Mouse (Mus musculus): Measurements from ENCODE around the gene Cpne6. TPM values are rescaled to one million over a fixed set of nuclear protein-coding genes. Genes with fewer than 3 reads are reported as not detected.

Gene Cpne6
- total RNA-seq (2021): not detected
- long read RNA-seq, experiment 1: 0 reads
- long read RNA-seq, experiment 2: 0 reads

DNA sequence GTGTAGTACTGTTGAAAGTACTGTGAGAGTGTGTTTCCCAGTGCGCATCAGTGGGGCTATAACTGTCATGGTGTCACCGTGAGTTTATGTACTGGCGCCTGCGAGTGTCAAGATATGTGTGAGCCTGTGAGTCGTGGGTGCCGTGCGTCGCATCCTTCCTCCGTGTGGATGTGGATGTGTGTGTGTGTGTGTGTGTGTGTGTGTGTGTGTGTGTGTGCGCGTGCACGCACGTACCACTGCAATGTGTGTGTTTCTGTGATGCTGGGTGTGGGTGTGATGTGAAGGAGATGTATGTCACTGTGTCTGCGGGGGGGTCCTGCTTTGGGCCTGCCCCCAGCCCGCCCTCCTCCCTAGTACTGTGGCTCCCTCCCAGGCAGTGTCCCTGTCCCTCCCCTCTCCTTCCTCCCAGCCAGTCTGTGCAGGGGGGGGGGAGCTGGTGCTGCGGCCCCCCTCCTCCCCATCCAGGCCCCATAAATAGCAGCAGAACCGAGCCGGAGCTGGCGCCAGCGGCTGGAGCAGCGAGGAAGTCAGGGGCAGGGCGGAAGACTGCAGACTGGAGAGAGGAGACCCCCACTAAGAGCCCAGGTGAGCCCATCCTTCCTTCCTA lies at the start of gene Cpne6:
TSS of gene Cpne6 (plus strand) at position 321 of the 607 bp plus-strand sequence.
- DNase-seq: no peak

DNA sequence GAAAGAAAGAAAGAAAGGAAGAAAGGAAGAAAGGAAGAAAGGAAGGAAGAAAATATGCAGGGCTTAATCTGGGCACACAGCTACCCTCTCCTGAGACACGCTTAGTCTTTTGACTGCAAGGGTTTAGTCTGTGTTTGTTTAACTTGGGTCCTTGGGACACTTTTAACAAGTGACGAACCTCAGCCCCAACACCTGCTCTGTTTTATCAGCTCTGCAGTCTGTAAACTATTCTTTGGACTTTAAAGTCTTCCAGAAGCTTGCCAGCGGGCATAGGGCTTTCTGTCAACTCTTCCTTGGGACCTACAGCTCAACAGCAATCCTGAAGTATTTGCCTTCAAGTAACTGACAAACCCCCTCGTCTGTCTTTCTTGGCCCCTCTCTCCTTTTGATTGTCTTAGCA lies 48.5 kb upstream of the Cpne6 start:
- no peak for DNase-seq

- DNase-seq: no peak
Observed at GRCm38 (mm10) chr14:55466481-55466880, 43.8 kb upstream of the Cpne6 start.

- DNase-seq: no peak
Observed at GRCm38 (mm10) chr14:55467108-55467507, 43.1 kb upstream of the Cpne6 start.

DNA sequence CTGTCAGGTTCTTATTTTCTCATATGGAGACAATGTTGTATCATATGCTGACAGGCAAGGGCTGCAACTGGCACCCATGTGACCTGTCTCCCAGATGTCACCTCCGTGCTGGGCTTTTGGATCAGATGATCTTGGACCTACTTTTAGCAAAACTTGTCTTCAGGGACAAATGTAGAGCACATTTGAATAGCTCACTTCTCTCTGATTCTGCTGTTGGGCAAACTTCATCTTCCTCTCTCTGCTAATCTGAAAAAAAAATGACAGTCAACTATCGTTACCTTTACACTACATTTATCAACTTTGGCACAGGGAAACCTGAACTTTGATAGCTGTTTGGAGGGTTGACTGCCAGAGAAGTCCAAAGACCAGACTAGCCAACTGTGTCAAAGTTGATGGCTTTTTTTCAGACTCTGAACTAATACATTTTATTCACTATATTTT lies 41.9 kb upstream of the Cpne6 start:
- no peak for DNase-seq

DNA sequence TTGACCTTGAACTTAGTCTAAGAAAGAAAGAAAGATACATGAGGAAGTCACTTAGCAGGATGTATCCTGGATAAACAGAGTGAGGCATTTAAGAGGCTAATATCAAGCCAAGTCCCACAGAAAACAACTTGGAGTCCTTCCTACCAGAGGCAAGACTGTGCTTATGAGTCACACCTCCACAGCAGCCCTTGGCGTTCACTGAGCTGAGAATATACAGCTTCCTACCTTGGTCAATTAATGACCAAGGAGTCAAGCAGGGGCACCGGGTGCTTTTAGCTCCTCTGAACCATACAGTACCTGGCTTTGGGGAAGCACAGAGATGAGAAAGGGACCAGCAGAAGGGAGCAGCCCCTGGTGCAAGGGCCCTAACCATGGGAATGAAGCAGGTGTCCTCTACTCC lies 41.2 kb upstream of the Cpne6 start:
- no peak for DNase-seq

- DNase-seq: no peak
Observed at GRCm38 (mm10) chr14:55469821-55470220, 40.4 kb upstream of the Cpne6 start.

DNA sequence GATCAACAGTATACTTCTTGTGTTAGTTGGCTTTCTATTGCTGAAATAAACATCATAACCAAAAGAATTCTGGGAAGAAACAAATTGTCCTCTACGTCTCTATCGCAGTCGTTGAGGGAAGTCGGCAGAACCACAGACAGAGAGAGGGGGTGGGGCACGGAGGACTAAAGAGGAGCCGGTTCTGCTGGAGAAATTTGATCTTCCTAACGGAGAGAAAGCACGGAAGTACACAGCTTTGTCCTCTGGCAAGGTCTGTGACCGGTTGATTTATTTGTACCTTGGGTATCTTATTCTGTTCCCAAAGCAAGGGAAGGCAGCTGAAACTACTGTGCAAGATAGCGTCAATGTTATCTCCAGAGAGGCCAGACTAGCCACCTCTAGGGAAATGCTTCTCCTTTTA lies 39.4 kb upstream of the Cpne6 start:
- no peak for DNase-seq

GRCm38 (mm10) chr14:55475654-55476053 lies 34.6 kb upstream of the Cpne6 start:
- no peak for DNase-seq

GRCm38 (mm10) chr14:55477421-55477820 lies 32.8 kb upstream of the Cpne6 start:
- DNase-seq: no peak

- DNase-seq: no peak
Observed at GRCm38 (mm10) chr14:55477829-55478228, 32.4 kb upstream of the Cpne6 start.

DNA sequence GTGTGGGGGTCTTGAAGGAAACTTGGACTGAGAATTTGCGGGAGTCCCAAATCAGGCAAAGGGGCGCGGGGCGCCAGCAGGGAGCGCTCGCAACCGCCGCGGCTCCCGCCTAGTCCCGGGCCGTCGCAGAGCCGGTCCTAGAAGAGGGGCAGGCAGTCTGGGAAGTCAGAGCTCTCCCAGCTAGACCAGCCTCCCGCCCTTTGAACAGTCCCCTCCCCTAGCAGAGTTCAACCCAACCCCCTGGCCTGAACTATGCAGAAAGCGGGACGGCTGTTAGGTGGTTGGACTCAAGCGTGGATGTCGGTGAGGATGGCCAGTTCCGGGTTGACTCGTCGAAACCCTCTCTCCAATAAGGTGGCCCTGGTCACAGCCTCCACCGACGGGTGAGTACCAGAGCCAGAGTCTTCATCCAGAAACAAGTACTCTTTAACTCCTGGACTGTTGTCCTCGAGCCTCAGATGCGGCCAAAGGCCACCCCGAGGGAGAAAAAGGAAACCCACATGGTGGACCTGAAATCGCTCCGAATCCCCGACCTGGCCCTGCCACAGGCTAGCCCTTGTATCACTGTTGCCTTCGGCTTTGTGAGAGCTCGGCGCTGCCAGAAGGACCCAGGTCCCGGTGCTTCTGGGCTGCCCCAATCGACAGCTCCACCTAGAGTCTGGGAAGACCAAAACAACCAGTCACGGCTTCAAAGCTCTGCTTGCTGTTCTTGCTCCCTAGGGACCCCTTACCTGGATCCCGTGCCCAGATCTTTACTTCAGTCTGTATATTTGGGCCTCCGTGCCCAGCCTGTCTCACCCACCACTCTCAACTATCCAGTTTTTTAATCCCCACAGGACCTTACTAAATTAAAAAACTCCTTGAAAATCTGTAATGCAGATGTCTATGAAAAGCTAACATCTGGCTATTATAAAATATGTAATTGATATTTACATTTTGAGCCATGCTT lies 31.3 kb upstream of the Cpne6 start, which contains the start of gene Dhrs4:
TSS of gene Dhrs4 (plus strand) at position 108 of the 949 bp plus-strand sequence.
- peak; percentile 81 to 88 for DNase-seq

- DNase-seq: no peak
Observed at GRCm38 (mm10) chr14:55479629-55480028, 30.6 kb upstream of the Cpne6 start.

DNA sequence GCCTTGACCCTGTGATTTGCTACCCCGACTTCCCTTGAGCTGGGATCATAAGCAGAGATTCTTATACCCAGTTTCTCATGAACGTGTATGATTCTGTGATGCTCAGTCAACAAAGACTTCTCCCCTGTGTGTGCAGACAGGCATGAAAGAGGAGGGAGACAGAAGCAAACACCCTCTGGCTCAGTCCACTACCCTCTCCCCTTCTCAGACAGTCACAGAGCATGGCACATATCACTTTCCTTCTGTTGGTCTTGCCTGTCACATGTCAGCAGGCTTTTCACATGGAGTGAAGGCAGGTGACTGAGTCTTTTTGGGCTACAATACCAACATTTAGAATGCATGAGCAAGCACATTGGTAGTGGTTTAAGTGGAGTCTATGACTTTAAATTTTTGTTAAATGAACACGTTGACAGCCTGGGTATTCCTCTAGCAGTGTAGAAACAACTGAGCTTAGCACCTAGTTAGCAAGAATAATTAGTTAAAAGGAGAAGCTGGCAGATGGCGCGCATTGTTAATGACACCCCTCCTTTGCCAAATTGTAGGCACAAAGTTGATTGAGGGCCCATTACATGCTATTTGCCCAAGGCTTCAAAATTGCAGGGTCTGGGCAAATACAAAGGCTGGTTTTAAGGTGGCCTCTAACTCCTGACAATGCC lies 25.7 kb upstream of the Cpne6 start:
- DNase-seq: no peak

- no peak for DNase-seq
Observed at GRCm38 (mm10) chr14:55486836-55487235, 23.4 kb upstream of the Cpne6 start.

GRCm38 (mm10) chr14:55490361-55491201 lies 19.7 kb upstream of the Cpne6 start, which contains the start of gene Carmil3:
Gene Carmil3, plus strand, starts transcription at chr14:55490651.
- peak; percentile 67 to 80 for DNase-seq

GRCm38 (mm10) chr14:55491291-55491833 lies 18.9 kb upstream of the Cpne6 start:
- peak; percentile 70 to 83 for DNase-seq

- DNase-seq: no peak
Observed at GRCm38 (mm10) chr14:55492103-55492502, 18.1 kb upstream of the Cpne6 start.

- DNase-seq: no peak
Observed at GRCm38 (mm10) chr14:55495509-55496240, 14.6 kb upstream of the Cpne6 start.

- no peak for DNase-seq
Observed at GRCm38 (mm10) chr14:55496761-55497448, 13.3 kb upstream of the Cpne6 start.
